Mouse (Mus musculus) gastrocnemius, postnatal 10 days (tissue): ENCODE data around the gene Fzd5. TPM values are rescaled to one million over a fixed set of nuclear protein-coding genes. Genes with fewer than 3 reads are reported as not detected.

Experiments used
- DNase-seq: peaks from one replicate; pipeline ENCODE4 v3.0.0; 2021; ENCODE audit warnings: mixed read lengths
- long read RNA-seq, 2 experiments: library from polyadenylated mRNA; stranded (forward); transcript quantifications; one replicate each; pipeline ENCODE4 v2.0.0; 2021
- total RNA-seq, 2 experiments: library from RNA; stranded (reverse); gene quantifications; 2 replicates each; pipeline ENCODE4 v1.2.3; 2021

Gene Fzd5
- total RNA-seq, result 1 to 10 TPM; 2.3 to 3.6 TPM
- long read RNA-seq, experiment 1, partial matches to known transcripts, result 0 of 1 reads
- long read RNA-seq, experiment 1, other reads (novel, unspliced or antisense), result 0 of 1 reads
- long read RNA-seq, experiment 2, partial matches to known transcripts, result 0 of 1 reads
- long read RNA-seq, experiment 2, other reads (novel, unspliced or antisense), result 0 of 1 reads

GRCm38 (mm10) chr1:64737502-64738179 is at the start of gene Fzd5:
TSS of gene Fzd5 (minus strand) at chr1:64737751.
- peak; percentile 93 for DNase-seq

GRCm38 (mm10) chr1:64779863-64780262 is 42.3 kb upstream of the Fzd5 start:
- DNase-seq, result no peak

- DNase-seq, result no peak
These were observed 41.9 kb upstream of the Fzd5 start for GRCm38 (mm10) chr1:64779415-64779814.

- DNase-seq, result no peak
These were observed 35.8 kb upstream of the Fzd5 start for GRCm38 (mm10) chr1:64773305-64773704.

GRCm38 (mm10) chr1:64770169-64770568 is 32.6 kb upstream of the Fzd5 start:
- no peak for DNase-seq

GRCm38 (mm10) chr1:64761646-64762045 is 24.1 kb upstream of the Fzd5 start:
- no peak for DNase-seq

- no peak for DNase-seq
These were observed 20.2 kb upstream of the Fzd5 start for GRCm38 (mm10) chr1:64757766-64758165.

GRCm38 (mm10) chr1:64757254-64757653 is 19.7 kb upstream of the Fzd5 start:
- DNase-seq, result peak; percentile 15

- DNase-seq, result no peak
These were observed 19.1 kb upstream of the Fzd5 start for GRCm38 (mm10) chr1:64756640-64757030.

GRCm38 (mm10) chr1:64755971-64756639 is 18.6 kb upstream of the Fzd5 start:
- no peak for DNase-seq

- no peak for DNase-seq
These were observed 17.1 kb upstream of the Fzd5 start for GRCm38 (mm10) chr1:64754658-64755057.

- DNase-seq, result no peak
These were observed 16.1 kb upstream of the Fzd5 start for GRCm38 (mm10) chr1:64753668-64754067.

GRCm38 (mm10) chr1:64753109-64753508 is 15.6 kb upstream of the Fzd5 start:
- DNase-seq, result no peak

- DNase-seq, result no peak
These were observed 7.1 kb upstream of the Fzd5 start for GRCm38 (mm10) chr1:64744616-64745015.

- no peak for DNase-seq
These were observed 5.3 kb upstream of the Fzd5 start for GRCm38 (mm10) chr1:64742741-64743408.

GRCm38 (mm10) chr1:64738661-64739082 is 1.1 kb upstream of the Fzd5 start:
- peak; percentile 14 for DNase-seq

GRCm38 (mm10) chr1:64738180-64738555 is 617 bp upstream of the Fzd5 start:
- DNase-seq, result no peak

GRCm38 (mm10) chr1:64736681-64737501 is 660 bp downstream of the Fzd5 start:
- peak; percentile 42 for DNase-seq

- peak; percentile 48 for DNase-seq
These were observed 1.5 kb downstream of the Fzd5 start for GRCm38 (mm10) chr1:64735781-64736680.

GRCm38 (mm10) chr1:64734771-64735750 is 2.5 kb downstream of the Fzd5 start:
- DNase-seq, result peak; percentile 42
